Mouse (Mus musculus) gastrocnemius, postnatal 14 days (tissue): ENCODE measurements around the gene Kcnk5. TPM values are rescaled to one million over a fixed set of nuclear protein-coding genes. Genes with fewer than 3 reads are reported as not detected.

Experiments
- total RNA-seq, 2 experiments: library from RNA; stranded (reverse); gene quantifications; 2 replicates each; pipeline ENCODE4 v1.2.3; 2021

The Kcnk5 gene
- total RNA-seq, 2 experiments from 2014 or later, result 0.53 to 1.1 TPM

Other genes with a start within 250 kb of the Kcnk5 start
- gene Gng2, start 204.2 kb downstream of the Kcnk5 start, total RNA-seq, result 10 to 100 TPM in 1 of 2 experiments, 1 to 10 TPM in 1; 9.7 to 14.2 TPM
- 1 to 10 TPM; 1.7 to 1.8 TPM for gene Saysd1, start 43.3 kb downstream of the Kcnk5 start, total RNA-seq
- not detected for gene Kcnk16, start 87.4 kb upstream of the Kcnk5 start, total RNA-seq
- 10 to 100 TPM; 20.5 to 27.9 TPM for gene Nudt13, start 112.9 kb upstream of the Kcnk5 start, total RNA-seq
- gene Ecd, start 166.3 kb upstream of the Kcnk5 start, total RNA-seq, result 10 to 100 TPM; 27.1 to 30.5 TPM
- gene Fam149b, start 166.4 kb upstream of the Kcnk5 start, total RNA-seq, result 10 to 100 TPM; 14.7 to 17.2 TPM
- gene Dnajc9, start 207.1 kb upstream of the Kcnk5 start, total RNA-seq, result 1 to 10 TPM; 9.2 to 9.9 TPM
- 10 to 100 TPM; 40.1 to 47.6 TPM for gene Mrps16, start 211.8 kb upstream of the Kcnk5 start, total RNA-seq